Mouse (Mus musculus): ENCODE measurements around the gene Pgc.

The Pgc gene

GRCm38 (mm10) chr17:47703556-47703955 is 23.1 kb upstream of the Pgc start:
- in situ Hi-C loops (cut with MboI; ENCODE audit: unreplicated experiment in 2 of 2), result no loop called here

- in situ Hi-C loops (cut with MboI; ENCODE audit: unreplicated experiment in 2 of 2), result no loop called here
Measured at GRCm38 (mm10) chr17:47704692-47705091, 21.9 kb upstream of the Pgc start.

GRCm38 (mm10) chr17:47706196-47706595 is 20.4 kb upstream of the Pgc start:
- in situ Hi-C loops (cut with MboI; ENCODE audit: unreplicated experiment in 2 of 2), result no loop called here

GRCm38 (mm10) chr17:47707961-47708360 is 18.7 kb upstream of the Pgc start:
- in situ Hi-C loops (cut with MboI; ENCODE audit: unreplicated experiment in 2 of 2), result no loop called here

GRCm38 (mm10) chr17:47708972-47709371 is 17.7 kb upstream of the Pgc start:
- in situ Hi-C loops (cut with MboI; ENCODE audit: unreplicated experiment in 2 of 2), result no loop called here

- in situ Hi-C loops (cut with MboI; ENCODE audit: unreplicated experiment in 2 of 2), result no loop called here
Measured at GRCm38 (mm10) chr17:47710036-47710435, 16.6 kb upstream of the Pgc start.

GRCm38 (mm10) chr17:47711883-47712282 is 14.8 kb upstream of the Pgc start:
- in situ Hi-C loops (cut with MboI; ENCODE audit: unreplicated experiment in 2 of 2), result no loop called here

GRCm38 (mm10) chr17:47712889-47713571 is 13.6 kb upstream of the Pgc start:
- in situ Hi-C loops (cut with MboI; ENCODE audit: unreplicated experiment in 2 of 2), result no loop called here

GRCm38 (mm10) chr17:47715037-47715436 is 11.6 kb upstream of the Pgc start:
- in situ Hi-C loops (cut with MboI; ENCODE audit: unreplicated experiment in 2 of 2), result no loop called here

- in situ Hi-C loops (cut with MboI; ENCODE audit: unreplicated experiment in 2 of 2), result no loop called here
Measured at GRCm38 (mm10) chr17:47721183-47721582, 5.5 kb upstream of the Pgc start.

- in situ Hi-C loops (cut with MboI; ENCODE audit: unreplicated experiment in 2 of 2), result no loop called here
Measured at GRCm38 (mm10) chr17:47730633-47731575, 4.3 kb downstream of the Pgc start.

- in situ Hi-C loops (cut with MboI; ENCODE audit: unreplicated experiment in 2 of 2), result loop anchor here in 1 of 2 experiments (5.0 kb wide), 1 partner anchor 37 kb away; no protein-coding TSS in a partner anchor
Measured at GRCm38 (mm10) chr17:47735553-47736100, 9.0 kb downstream of the Pgc start.

GRCm38 (mm10) chr17:47736856-47737255 is 10.2 kb downstream of the Pgc start, which contains the start of gene Tfeb:
Tfeb (plus strand) TSS chr17:47737030.
- in situ Hi-C loops (cut with MboI; ENCODE audit: unreplicated experiment in 2 of 2), result loop anchor here in 1 of 2 experiments (5.0 kb wide), 1 partner anchor 35 kb away; no protein-coding TSS in a partner anchor

GRCm38 (mm10) chr17:47737271-47738065 is 10.8 kb downstream of the Pgc start:
- in situ Hi-C loops (cut with MboI; ENCODE audit: unreplicated experiment in 2 of 2), result loop anchor here in 1 of 2 experiments (5.0 kb wide), 1 partner anchor 35 kb away; no protein-coding TSS in a partner anchor

- in situ Hi-C loops (cut with MboI; ENCODE audit: unreplicated experiment in 2 of 2), result loop anchor here in 1 of 2 experiments (5.0 kb wide), 1 partner anchor 34 kb away; no protein-coding TSS in a partner anchor
Measured at GRCm38 (mm10) chr17:47738066-47738878, 11.6 kb downstream of the Pgc start.

GRCm38 (mm10) chr17:47738879-47739798 is 12.5 kb downstream of the Pgc start:
- in situ Hi-C loops (cut with MboI; ENCODE audit: unreplicated experiment in 2 of 2), result loop anchor here in 1 of 2 experiments (5.0 kb wide), 1 partner anchor 33 kb away; no protein-coding TSS in a partner anchor

GRCm38 (mm10) chr17:47740186-47740585 is 13.5 kb downstream of the Pgc start:
- in situ Hi-C loops (cut with MboI; ENCODE audit: unreplicated experiment in 2 of 2), result loop anchor here (5.0 to 10.0 kb wide), 2 partner anchors 52 to 125 kb away; no protein-coding TSS in a partner anchor

Measured in v-Abl transformed pro-B cells (cell line).